Mouse (Mus musculus) gastrocnemius, postnatal 25 days (tissue): Measurements from ENCODE around the gene Actl10. TPM values are rescaled to one million over a fixed set of nuclear protein-coding genes. Genes with fewer than 3 reads are reported as not detected.

ENCODE experiments used
- DNase-seq: peaks from one replicate; pipeline ENCODE4 v3.0.0; 2022
- total RNA-seq, 2 experiments: library from RNA; stranded (reverse); gene quantifications; 1 replicate in 1 of 2; 2 replicates in 1 of 2; pipeline ENCODE4 v1.2.3; 2021

Gene Actl10
- total RNA-seq, 2 experiments from 2014 or later, result not detected

DNA sequence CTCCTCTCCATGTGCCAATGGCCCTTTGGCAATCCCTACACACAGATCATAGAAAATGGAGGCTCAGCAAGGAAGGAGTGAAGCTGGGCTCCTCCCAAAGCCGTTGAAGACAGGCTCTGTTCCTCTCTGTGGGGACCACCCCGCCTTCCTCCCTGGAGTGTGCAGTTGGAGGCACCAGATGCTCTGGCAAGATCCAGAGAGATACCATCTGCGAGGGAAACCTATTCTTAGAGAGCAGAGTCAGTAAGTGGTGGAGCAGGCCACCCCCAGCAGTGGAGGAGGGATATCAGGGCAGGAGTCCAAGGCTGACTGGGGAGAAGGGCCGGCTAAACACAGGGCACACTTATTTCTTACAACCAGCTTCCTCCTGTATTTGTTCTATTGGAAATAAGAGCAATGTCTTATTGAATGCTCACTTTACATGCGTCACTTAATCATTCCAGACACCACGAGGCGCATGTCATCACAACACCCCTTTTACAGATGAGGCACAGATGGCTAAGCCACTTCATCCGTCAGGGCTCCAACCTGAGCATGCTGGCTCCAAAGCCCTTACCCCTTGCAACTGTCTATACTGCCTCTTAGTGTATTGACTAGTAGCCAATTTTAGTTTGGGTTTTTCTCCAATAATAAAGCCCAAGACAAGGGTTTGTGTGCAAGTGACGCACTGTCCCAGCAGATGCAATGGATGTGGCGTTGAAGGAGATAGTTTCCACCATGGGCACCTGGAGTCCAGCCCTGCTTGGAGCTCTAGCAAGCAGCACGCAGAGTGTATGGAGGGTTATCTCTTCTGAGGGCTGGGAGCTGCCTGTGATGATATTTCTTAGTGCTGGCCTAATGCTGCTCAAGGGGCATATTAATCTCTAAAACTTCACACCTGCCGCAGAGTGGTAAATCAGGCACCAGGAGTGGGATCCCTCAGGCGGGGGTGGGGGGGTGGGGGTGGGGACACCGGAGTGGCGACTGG lies 32.6 kb downstream of the Actl10 start:
- no peak for DNase-seq

DNA sequence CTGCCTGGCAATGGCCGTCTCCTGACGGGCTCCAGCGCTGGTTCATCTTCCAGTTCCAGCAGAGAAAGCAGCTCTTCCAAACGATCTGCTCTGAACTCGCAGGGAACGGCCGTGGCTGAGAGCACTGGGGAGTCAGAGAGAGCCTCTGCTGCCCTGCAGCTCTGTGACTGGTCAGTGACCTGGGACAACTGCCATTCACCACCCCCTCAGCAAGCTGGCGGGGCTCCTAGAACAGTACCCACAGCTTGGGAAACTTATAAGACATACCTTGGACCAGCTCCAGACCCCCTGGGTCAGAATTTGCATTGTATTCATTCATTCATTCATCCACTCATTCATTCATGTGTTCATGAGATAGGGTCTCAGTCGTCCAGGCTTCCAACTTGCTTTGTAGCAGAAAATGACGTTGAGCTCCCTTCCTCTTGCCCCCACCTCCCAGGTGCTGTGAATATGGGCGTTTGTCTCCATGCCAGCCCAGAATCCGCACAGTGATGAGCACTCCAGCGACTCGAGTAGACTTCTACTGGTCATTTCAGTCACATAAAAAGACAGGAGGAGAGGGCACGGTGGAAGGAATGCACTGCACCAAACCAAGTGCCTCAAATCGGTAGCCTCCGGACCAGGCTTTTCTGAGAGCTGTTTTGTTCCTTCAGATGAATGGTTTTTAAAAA lies 33.5 kb downstream of the Actl10 start:
- DNase-seq, result no peak

DNA sequence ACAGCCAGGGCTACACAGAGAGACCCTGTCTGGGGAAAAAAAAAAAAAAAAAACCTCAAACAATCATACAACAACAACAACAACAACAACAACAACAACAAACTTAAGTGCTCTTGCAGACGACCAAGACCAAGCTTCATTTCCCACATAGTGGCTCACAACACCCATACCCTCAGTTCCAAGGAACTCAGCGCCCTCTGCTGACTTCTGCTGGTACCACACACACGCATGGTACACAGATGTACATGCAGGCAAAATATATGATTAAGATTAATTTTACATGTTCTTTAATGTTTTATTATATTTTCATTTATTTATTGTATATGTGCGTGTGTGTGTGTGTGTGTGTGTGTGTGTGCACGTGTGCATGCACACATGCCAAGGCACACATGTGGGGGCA lies 34.8 kb downstream of the Actl10 start:
- no peak for DNase-seq

DNA sequence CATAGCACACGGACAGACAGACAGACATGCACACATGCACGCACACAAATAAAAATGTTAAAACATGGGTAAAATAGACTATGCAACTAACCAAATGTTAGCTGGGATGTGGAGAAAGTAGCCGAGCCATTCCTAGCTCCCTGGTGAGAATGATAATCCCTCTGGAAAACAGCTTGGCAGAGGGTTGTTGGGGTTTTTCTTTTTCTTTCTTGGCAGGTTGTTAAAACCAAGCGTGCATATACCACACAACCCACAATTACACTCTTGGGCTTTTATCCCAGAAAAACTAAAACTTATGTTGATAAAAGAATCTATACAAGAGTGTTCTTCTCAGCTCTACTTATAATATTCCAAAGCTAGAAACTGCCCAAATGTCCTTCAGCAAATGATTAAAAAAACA lies 37.5 kb downstream of the Actl10 start:
- DNase-seq, result no peak

DNA sequence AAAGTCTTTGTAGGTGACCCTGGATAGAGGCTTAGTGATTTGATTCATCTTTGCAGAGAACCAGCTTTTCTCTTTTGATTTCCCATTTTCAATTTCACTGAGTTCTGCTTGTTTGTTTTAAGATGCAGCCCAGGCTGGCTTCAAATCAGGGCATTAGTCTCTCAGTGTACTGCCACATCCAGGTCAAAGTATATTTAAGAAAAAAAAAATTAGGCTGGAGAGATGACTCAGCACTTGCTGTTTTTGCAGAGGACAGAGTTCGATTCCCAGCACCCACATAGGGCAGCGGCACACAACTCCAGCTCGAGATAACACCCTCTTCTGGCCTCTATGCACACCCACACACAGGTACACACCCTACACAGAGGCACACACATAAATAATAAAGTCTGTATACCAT lies 39.7 kb downstream of the Actl10 start:
- no peak for DNase-seq

DNA sequence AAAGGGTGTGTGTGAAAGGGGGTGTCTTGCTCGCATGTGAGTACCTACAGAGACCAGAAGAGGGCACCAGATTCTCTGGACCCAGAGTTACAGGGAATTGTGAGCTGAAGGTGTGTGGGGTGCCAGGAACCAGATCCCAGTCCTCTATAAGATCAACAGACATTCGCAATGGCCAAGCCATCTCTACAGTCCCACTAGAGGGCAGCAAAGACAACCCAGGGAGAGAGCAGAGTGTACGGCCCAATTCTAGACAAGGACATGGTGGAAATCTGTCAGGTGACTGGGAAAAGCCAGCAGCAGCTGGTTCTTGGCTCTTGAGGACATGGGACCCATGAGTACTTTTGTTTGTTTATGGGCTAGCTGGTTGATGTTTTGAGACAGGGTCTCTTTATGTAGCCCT lies 41.4 kb downstream of the Actl10 start:
- no peak for DNase-seq

DNA sequence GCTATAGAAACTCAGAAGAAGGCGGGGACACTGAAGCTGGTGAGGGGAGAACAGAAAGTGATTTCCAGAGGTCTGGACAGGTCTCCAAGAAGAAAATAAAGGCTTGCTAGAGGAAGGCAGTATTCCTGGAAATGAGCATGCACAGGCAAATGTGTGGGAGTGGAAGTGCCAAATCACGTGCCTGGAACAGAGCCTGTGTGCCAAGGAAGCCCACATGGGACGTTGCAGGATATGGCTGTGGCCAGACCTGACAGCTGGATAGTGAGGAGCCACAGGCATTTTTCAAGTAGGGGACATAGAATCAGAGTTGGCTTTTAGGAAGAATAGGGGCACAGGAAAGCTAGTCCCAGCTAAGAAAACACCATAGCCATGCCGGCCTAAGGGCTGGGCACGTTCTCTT lies 44.2 kb downstream of the Actl10 start:
- DNase-seq, result no peak

DNA sequence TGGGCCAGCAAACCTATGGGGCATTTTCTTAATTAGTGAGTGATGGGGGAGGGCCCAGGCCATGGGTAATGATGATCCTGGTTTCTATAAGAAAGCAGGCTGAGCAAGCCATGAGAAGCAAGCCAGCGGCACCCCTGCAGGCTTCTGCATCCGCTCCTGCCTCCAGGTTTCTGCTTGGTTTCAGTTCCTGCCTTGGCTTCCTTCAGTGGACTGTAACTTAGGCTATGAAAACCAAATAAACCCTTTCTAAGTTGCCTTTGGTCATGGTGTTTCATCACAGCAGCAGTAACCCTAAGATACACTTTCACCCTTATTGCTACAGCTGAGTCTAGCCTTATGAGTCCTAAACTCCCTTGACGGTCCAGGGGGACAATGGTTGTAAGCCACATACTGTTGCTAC lies 45.8 kb downstream of the Actl10 start:
- no peak for DNase-seq

DNA sequence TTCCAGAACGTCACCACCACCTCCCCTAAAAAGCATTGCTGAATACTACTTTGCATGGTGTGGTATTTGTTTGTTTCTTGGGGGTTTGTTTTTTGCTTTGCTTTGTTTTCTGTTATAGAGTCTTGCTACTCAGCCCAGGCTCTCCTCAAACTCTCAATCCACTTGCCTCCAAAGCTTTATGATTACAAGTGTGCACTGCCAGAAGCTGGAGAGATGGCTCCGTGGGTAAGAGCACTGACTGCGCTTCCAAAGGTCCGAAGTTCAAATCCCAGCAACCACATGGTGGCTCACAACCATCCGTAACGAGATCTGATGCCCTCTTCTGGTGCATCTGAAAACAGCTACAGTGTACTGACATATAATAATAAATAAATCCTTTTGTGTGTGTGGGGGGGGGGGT lies 49.0 kb downstream of the Actl10 start:
- no peak for DNase-seq

DNA sequence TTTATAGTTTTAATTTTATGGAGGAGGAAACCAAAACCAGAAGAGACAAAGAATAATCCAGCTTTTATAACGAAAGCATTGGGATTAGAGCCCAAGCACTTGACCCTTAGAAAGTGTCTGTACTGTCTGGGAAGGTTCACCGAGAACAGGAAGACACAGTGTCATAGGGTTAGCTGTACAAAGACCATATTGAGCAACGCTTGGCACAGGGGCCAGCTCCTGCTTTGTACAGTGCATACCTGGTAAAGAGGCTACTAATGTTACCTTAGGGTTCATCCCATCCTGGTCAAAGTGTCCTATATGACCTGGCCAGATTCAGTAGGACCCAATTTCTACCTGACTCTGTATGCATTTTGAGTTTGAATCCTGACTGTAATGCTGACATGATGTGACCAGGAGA lies 49.7 kb downstream of the Actl10 start:
- no peak for DNase-seq

Other genes starting within 250 kb of the Actl10 start
- not detected for gene Bpifb9b, start 244.5 kb upstream of the Actl10 start, total RNA-seq
- 10 to 100 TPM; 11.0 to 12.3 TPM for gene Cdk5rap1, start 178.8 kb upstream of the Actl10 start, total RNA-seq
- gene Snta1, start 143.7 kb upstream of the Actl10 start, total RNA-seq, result 100 to 1,000 TPM; 190 to 200 TPM
- gene Cbfa2t2, start 115.3 kb upstream of the Actl10 start, total RNA-seq, result 10 to 100 TPM in 1 of 2 experiments, 1 to 10 TPM in 1; 9.9 to 10.7 TPM
- gene 1700003F12Rik, start 4.7 kb upstream of the Actl10 start, total RNA-seq, result not detected
- gene Necab3, start 7.1 kb downstream of the Actl10 start, total RNA-seq, result 1 to 10 TPM in 1 of 2 experiments, under 1 TPM in 1; 0.69 to 1.4 TPM
- gene E2f1, start 18.1 kb downstream of the Actl10 start, total RNA-seq, result 1 to 10 TPM in 1 of 2 experiments, under 1 TPM in 1; 0.87 to 1.8 TPM
- gene Pxmp4, start 51.9 kb downstream of the Actl10 start, total RNA-seq, result 10 to 100 TPM; 12.6 to 14.9 TPM
- 1 to 10 TPM; 2.2 to 2.5 TPM for gene Zfp341, start 61.5 kb downstream of the Actl10 start, total RNA-seq
- not detected for gene 4930519P11Rik, start 61.7 kb downstream of the Actl10 start, total RNA-seq
- 100 to 1,000 TPM; 102 TPM for gene Chmp4b, start 99.9 kb downstream of the Actl10 start, total RNA-seq
- not detected for gene Gm14214, start 218.3 kb downstream of the Actl10 start, total RNA-seq
- 10 to 100 TPM; 64.6 to 69.4 TPM for gene Raly, start 239.3 kb downstream of the Actl10 start, total RNA-seq
- not detected for gene a, start 239.6 kb downstream of the Actl10 start, total RNA-seq